Mouse (Mus musculus) left cerebral cortex, postnatal 36 days (tissue): ENCODE measurements around the gene Rab5if. TPM values are rescaled to one million over a fixed set of nuclear protein-coding genes. Genes with fewer than 3 reads are reported as not detected.
"Not testable (repeated sequence)": the region's sequence is repeated elsewhere in the genome, so short reads cannot be mapped to it uniquely, and the experiment has no call there.

Experiments used
- DNase-seq, 2 experiments: peaks; one replicate each; pipeline ENCODE4 v3.0.0; 2021 to 2022; ENCODE audit warnings: low spot score in 2 of 2, mixed read lengths in 1 of 2
- intact Hi-C: fragments of 180-260 bp; cut with DNase I; formaldehyde crosslinking; loops from one replicate; pipeline ENCODE4 v1.15.1; 2025
- total RNA-seq, 2 experiments: library from RNA; stranded (reverse); gene quantifications; 2 replicates each; pipeline ENCODE4 v1.2.3; 2021

Rab5if gene
- total RNA-seq, 2 experiments from 2014 or later: 89.8 to 102 TPM

- DNase-seq: no peak
- intact Hi-C loops: loop anchor here (2.0 kb wide), 1 partner anchor 31 kb away; no protein-coding TSS in a partner anchor
Observed at GRCm38 (mm10) chr2:156915559-156915958, 52.6 kb downstream of the Rab5if start.

GRCm38 (mm10) chr2:156916419-156917125 is 53.6 kb downstream of the Rab5if start:
- intact Hi-C loops: no loop called here
- no peak for DNase-seq

DNA sequence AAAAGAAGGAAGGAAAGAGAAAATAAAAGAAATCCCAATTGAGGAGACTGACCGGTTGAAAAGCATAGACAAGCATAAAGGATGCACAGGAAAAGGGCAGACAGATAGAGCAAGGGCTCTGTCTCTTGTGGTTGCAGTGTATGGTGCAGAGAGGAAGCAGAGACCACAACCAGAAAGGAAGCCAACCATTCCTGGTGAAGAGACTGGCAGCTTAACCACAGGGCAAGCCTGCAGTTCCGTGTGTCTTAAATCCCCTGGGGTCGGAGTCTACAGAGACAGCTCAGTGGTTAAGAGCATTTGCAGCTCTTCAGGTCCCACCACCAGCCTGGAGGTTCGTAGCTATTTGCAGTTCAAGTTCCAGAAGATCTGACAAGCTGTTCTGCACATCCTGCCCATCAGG is 55.6 kb downstream of the Rab5if start:
- intact Hi-C loops: no loop called here
- DNase-seq: no peak

- DNase-seq, intact Hi-C loops: not testable (repeated sequence)
Observed at GRCm38 (mm10) chr2:156919191-156919590, 56.3 kb downstream of the Rab5if start.

- no peak for DNase-seq
- intact Hi-C loops: no loop called here
Observed at GRCm38 (mm10) chr2:156919796-156920195, 56.9 kb downstream of the Rab5if start.

GRCm38 (mm10) chr2:156923057-156923456 is 60.1 kb downstream of the Rab5if start:
- DNase-seq: no peak
- intact Hi-C loops: no loop called here

Other genes starting within 250 kb of the Rab5if start
- 100 to 1,000 TPM; 224 to 241 TPM for gene Dlgap4, start 249.4 kb upstream of the Rab5if start, total RNA-seq
- gene Myl9, start 87.7 kb upstream of the Rab5if start, total RNA-seq: 10 to 100 TPM; 16.6 to 16.9 TPM
- under 1 TPM; 0.61 to 0.76 TPM for gene Tgif2, start 23.1 kb upstream of the Rab5if start, total RNA-seq
- 1 to 10 TPM; 1.0 to 4.5 TPM for gene 4930518I15Rik, start 5.2 kb upstream of the Rab5if start, total RNA-seq
- gene Sla2, start 24.1 kb downstream of the Rab5if start, total RNA-seq: under 1 TPM; 0.45 to 0.57 TPM
- 100 to 1,000 TPM; 495 to 546 TPM for gene Ndrg3, start 128.9 kb downstream of the Rab5if start, total RNA-seq
- gene Dsn1, start 144.0 kb downstream of the Rab5if start, total RNA-seq: 1 to 10 TPM; 6.5 to 7.5 TPM
- gene Soga1, start 216.1 kb downstream of the Rab5if start, total RNA-seq: 10 to 100 TPM; 20.0 to 26.0 TPM
- gene Tldc2, start 223.9 kb downstream of the Rab5if start, total RNA-seq: not detected